In the genomic region with DNA sequence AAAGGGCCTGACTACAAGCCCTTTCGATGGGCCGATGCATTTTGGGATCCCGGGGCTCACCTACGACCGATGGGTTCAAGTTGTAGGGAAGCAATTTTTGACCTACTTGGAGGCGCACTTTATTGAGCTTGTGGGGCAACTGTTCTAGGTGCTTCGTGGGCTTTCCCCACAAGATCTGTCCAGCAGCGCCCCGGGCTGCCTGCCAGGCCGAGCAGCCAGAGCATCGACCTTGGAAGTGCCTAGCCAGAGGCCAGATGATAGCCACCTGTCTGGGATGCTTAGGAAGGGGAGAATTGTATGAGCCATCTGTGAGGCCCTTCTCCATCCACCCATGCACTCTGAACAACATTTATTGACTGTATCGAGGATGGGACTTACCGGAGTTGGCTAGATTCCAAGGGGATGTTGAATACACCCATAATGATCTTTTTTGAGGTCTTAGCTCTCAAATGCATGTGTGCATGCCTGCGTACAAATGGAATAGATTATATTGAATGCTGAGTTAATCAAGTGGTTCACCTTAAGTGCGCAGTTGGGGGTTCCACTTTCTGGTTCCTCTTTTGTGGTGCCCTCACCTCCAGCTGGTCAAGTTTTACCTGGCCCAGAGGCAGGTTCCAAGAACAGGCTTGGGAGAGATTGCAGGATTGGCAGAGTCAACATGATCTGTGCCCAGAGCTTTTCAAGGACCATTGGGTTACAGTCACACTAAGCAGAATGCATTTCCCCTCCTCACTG, we compare ENCODE assay signal across 8 mouse cellular contexts. TPM values are rescaled to one million over a fixed set of nuclear protein-coding genes. Genes with fewer than 3 reads are reported as not detected.
DNase-seq lines count a peak whose midpoint lies in the region; ATAC-seq and TF ChIP-seq lines count a peak whose summit lies in the region.

No protein-coding gene starts in this region.

- peak overlapping the region; percentile 83 for H3K4me3 ChIP-seq in hindbrain, embryonic 14.5 days (replicated peaks; ENCODE audit: low read length)
- H3K4me3 ChIP-seq in liver, adult 2 months (ENCODE audit: insufficient read depth, low read depth, low read length): peak overlapping the region; percentile 76

- ATAC-seq in CD4-positive, CD25-positive, alpha-beta regulatory T cell, adult 4 months: no peak
- ATAC-seq in erythroid progenitor cell, adult 5-6 weeks (replicated peaks; ENCODE audit: low FRiP score, poor library complexity, severe bottlenecking): 0 out of 2 replicates have a peak, but pooled peaks have one; percentile 2
- no peak for ATAC-seq in hindbrain, embryonic 14.5 days (ENCODE audit: low FRiP score)

- TF ChIP-seq POLR2A in liver, adult 2 months (IDR thresholded peaks at IDR 0.05; ENCODE audit: extremely low read depth, insufficient read depth, low read length): no peak

- DNase-seq in CD4-positive, CD25-positive, alpha-beta regulatory T cell, adult 2 months (ENCODE audit: low read depth, low spot score): peak; percentile 51
- DNase-seq in adrenal gland, adult 8-10 months: peak; percentile 68
- DNase-seq in hindbrain, embryonic 14.5 days (ENCODE audit: low spot score): no peak
- peak; percentile 73 for DNase-seq in liver, adult 2 months (ENCODE audit: extremely low read depth, low read depth, low spot score)
- peak; percentile 58 for DNase-seq in ovary, postnatal 36 days (ENCODE audit: low spot score)
- no peak for DNase-seq in yolk sac, embryonic 10.5 days (ENCODE audit: low spot score)

- peak overlapping the region; percentile 91 for H3K27ac ChIP-seq in hindbrain, embryonic 14.5 days
- H3K27ac ChIP-seq in liver, adult 2 months (replicated peaks; ENCODE audit: insufficient read depth, low read depth, low read length): peak overlapping the region; percentile 37

- peaks cover 26% of the 10 kb centered on the region for H3K79me2 ChIP-seq in liver, adult 2 months (ENCODE audit: control insufficient read depth, insufficient read depth, low read length)

- TF ChIP-seq CTCF in liver, adult 2 months (IDR thresholded peaks at IDR 0.05; ENCODE audit: low read depth, low read length): no peak

- no peaks in the 10 kb centered on the region for H3K27me3 ChIP-seq in hindbrain, embryonic 14.5 days (ENCODE audit: control insufficient read depth, insufficient read depth, low read length)
- H3K27me3 ChIP-seq in liver, adult 2 months (ENCODE audit: control insufficient read depth, insufficient read depth, low read length): no peaks in the 10 kb centered on the region

- 12% methylated on average over 15 of the region's 15 CpGs for WGBS in hindbrain, embryonic 14.5 days
- WGBS in liver, adult 2 months: 4% methylated on average over 15 of the region's 15 CpGs

- H3K4me1 ChIP-seq in hindbrain, embryonic 14.5 days (replicated peaks; ENCODE audit: control insufficient read depth, insufficient read depth, low read length): peaks cover 32% of the 10 kb centered on the region
- H3K4me1 ChIP-seq in liver, adult 2 months (ENCODE audit: control insufficient read depth, insufficient read depth, low read length): peaks cover 7% of the 10 kb centered on the region

- no peaks in the 10 kb centered on the region for H3K36me3 ChIP-seq in hindbrain, embryonic 14.5 days (replicated peaks; ENCODE audit: control insufficient read depth, insufficient read depth)
- H3K36me3 ChIP-seq in liver, adult 2 months (ENCODE audit: control insufficient read depth, insufficient read depth, low read length): no peaks in the 10 kb centered on the region

- H3K9ac ChIP-seq in hindbrain, embryonic 14.5 days: peak overlapping the region; percentile 91
- H3K9ac ChIP-seq in liver, adult 2 months (ENCODE audit: low read depth, low read length): peak overlapping the region; percentile 79

- H3K9me3 ChIP-seq in hindbrain, embryonic 14.5 days (ENCODE audit: control insufficient read depth, low read length): no peaks in the 10 kb centered on the region

- H3K4me2 ChIP-seq in hindbrain, embryonic 14.5 days (replicated peaks): peak overlapping the region; percentile 60

RNA-seq across cellular contexts. Expression of gene Abhd2, which starts 0.9 kb away (rescaled TPM):
- 10 to 100 TPM; 14.8 to 25.8 TPM for polyA plus RNA-seq in CD4-positive, CD25-positive, alpha-beta regulatory T cell, adult 4 months (2017; shearing (Covaris generic))
- total RNA-seq in adrenal gland, adult 8-10 months (2022): 1,000 to 10,000 TPM; 1,088 to 1,472 (median 1,425) TPM
- 39.0 and 39.6 TPM in 2 replicates for total RNA-seq in erythroid progenitor cell, adult 5-6 weeks (2015; ENCODE audit: low replicate concordance)
- total RNA-seq in erythroid progenitor cell, adult 5-6 weeks (2017; ENCODE audit: low replicate concordance): 21.9 and 27.0 TPM in 2 replicates
- 25.1 and 26.8 TPM in 2 replicates for polyA plus RNA-seq in hindbrain, embryonic 14.5 days (2014; fragmentation: Nextera tagmentation; extraction: Ambion mirVana)
- 51.2 and 95.1 TPM in 2 replicates for total RNA-seq in liver, adult 2 months (2014; rRNA removed)
- polyA plus RNA-seq in liver, adult 2 months (2012; rRNA removed): 46.4 and 99.1 TPM in 2 replicates

Comparison
In these comparisons a context has a peak if more than half of its experiments do, and no peak if none do; other contexts are left out.
1. DNase-seq: peak in CD4-positive, CD25-positive, alpha-beta regulatory T cell, adult 2 months (single experiment), adrenal gland, adult 8-10 months (single experiment), liver, adult 2 months (single experiment) and ovary, postnatal 36 days (single experiment); none in hindbrain, embryonic 14.5 days (single experiment) and yolk sac, embryonic 10.5 days (single experiment).
2. RNA of gene Abhd2, which starts 0.9 kb away (total RNA-seq): 1,088 to 1,472 TPM in adrenal gland, adult 8-10 months; 51.2 to 95.1 TPM in liver, adult 2 months and 21.9 to 39.6 TPM in erythroid progenitor cell, adult 5-6 weeks; every median in the first group is over 10 times any median in the second.